Mouse (Mus musculus) kidney, adult 2 months (tissue): ENCODE measurements around the gene Aebp1.

Experiments
- CTCF ChIP-seq: fragments of 200-500 bp; conservative IDR thresholded peaks from 2 replicates; pipeline ENCODE4 v1.5.1; 2011; ENCODE audit warnings: low read depth, mild to moderate bottlenecking, control low read depth, low read length, moderate library complexity, mixed read lengths; ENCODE audit not compliant: insufficient read depth, insufficient read length
- POLR2A ChIP-seq: fragments of 200-500 bp; IDR thresholded peaks from one replicate; pipeline ENCODE4 v1.6.1; 2011; ENCODE audit warnings: low read depth, low read length, control low read depth

DNA sequence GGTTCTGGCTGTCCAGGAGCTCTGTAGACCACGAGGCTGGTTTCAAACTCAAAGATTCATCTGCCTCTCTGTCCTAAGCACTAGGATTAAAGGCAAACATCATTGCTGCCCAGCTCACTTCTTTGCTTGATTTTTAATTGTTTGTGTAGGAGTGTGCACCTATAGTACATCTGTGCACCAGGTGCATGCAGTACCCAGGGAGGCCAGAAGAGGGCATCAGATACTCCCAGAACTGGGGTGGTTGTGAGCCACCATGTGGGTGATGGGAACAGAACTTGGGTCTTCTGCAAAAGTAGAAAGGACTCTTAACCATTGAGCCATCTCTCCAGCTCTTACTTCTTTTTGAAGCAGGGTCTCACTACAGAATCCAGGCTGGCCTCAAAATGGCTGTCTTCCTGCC lies 3.0 kb upstream of the Aebp1 start:
- peak; percentile 26; the same call in 1 of the 2 replicates for TF ChIP-seq CTCF
- TF ChIP-seq POLR2A = no peak
